Mouse (Mus musculus): ENCODE measurements at regions not wholly inside any gene's neighbourhood (a gene's known extent, or its start where the extent isn't known, plus 50 kb on each side); places are given as distances from the start of the nearest gene placed in this dataset.

DNA sequence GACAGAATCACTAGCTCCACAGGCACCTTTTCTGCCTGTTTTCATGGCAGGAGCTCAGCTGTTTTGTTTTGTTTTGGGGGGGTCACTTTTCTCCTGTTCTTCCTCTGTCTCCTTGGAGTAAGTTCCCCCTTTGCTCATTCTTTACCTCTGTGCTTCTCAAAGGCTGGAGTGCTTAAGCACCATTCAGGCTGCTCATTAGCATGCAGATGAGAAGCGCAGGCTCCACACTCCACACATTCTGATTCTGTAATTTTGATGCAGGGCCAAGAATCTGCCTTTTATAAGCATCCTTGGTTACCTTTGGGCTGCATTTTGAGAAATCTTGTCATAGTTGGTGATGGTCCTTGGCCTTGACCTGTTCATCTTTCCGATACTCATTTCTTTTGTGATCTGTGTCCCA is 257.5 kb downstream of the Rps24 start:
- TF ChIP-seq POLR2A (IDR thresholded peaks at IDR 0.05; ENCODE audit: low read depth, low read length) (no peak), CTCF (IDR thresholded peaks at IDR 0.05; ENCODE audit: extremely low read depth, insufficient read length, insufficient replicate concordance, low read depth, low read length) (no peak)

Measured in small intestine, adult 2 months (tissue).